Mouse (Mus musculus) retina, postnatal 1 day (tissue): ENCODE results near the gene Slc25a40.

ENCODE experiments used
- DNase-seq: peaks from one replicate; pipeline ENCODE4 v3.0.0-alpha.2; 2012

Slc25a40 gene

GRCm38 (mm10) chr5:8491778-8492177 is 69.1 kb downstream of the Slc25a40 start:
- no peak for DNase-seq
